Mouse (Mus musculus): ENCODE results near the gene Maml1. TPM values are rescaled to one million over a fixed set of nuclear protein-coding genes. Genes with fewer than 3 reads are reported as not detected.
A peak's percentile ranks its signal among the peaks of the same experiment; 100 is the strongest.
"Not testable (repeated sequence)": the region's sequence is repeated elsewhere in the genome, so short reads cannot be mapped to it uniquely, and the experiment has no call there.

Gene Maml1
- polyA plus RNA-seq (2017; shearing (Covaris generic)) = 1 to 10 TPM; 3.9 to 6.4 TPM

GRCm38 (mm10) chr11:50292190-50292855 is at the start of gene Maml1:
Gene Maml1 (minus strand): TSS chr11:50292311.
- peak; percentile 93 for ATAC-seq

DNA sequence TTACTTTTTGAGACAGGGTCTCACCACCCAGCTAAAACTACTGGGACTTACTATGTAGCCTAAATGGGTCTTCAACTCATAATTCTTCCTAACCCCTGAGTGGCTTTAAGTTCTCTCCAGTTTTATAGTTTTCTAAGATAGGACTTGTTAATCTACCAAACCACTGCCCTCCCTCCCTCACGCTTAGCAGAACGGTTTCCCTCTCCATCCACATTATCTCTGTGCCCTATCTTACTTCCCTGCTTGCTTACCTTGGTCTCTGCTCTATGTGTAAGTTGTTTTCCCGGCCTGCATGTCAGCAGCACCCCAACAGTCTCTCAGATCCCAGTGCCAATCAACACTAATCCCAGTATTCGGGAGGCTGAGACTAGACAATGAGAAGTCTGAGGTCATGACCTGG is 44.8 kb upstream of the Maml1 start:
- no peak for ATAC-seq

DNA sequence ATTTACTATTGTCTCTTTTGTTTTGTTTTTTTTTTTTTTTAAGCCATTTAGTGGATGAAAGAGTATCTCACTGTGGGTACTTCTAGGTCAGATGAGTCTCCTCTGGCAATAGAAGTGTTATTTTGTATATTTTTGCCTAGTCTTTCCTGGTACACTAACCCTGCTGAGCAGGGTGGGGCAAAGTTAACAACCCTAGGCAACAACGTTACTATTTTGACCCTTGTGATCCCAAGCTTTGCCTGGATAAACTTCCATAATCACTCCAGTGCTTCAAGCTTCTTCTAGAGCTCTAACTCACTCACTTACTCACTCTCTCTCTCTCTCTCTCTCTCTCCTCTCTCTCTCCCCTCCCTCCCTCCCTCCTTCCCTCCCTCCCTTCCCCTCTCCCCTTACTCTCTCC is 44.0 kb upstream of the Maml1 start:
- no peak for ATAC-seq

DNA sequence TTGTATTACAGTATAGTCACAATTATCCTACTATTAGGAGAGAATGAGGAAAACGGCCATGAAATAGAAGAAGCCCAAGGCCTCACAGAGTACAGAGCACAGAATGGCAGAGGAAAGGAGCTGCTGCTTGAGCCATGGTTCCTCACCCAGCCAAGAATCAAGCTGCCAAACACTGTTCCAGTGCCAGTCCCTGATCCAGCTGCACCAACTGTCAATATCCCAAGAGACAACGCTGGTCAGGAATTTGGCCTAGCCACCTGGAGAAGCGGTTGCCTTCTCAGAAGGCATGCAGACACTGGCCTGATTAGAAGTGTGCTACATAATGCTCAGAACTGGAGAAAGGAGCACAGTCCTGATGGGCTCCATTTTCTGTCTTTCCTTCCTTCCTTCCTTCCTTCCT is 41.1 kb upstream of the Maml1 start:
- no peak for ATAC-seq

DNA sequence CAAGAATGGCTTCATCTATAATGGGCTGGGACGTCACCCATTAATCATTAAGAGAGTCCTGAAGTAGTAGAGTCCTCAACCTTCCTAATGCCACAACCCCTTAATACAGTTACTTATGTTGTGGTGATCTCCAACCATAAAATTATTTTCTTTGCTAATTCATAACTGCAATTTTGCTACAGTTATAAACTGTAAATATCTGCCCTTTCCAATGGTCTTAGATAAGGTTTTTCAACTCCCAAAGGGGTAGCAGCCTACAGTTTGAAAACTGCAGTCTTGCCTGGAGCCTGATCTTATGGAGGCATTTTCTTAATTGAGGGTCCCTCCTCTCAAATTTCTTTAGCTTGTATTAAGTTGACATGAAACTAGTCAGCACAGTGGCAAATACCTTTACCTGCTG is 37.3 kb upstream of the Maml1 start:
- no peak for ATAC-seq

DNA sequence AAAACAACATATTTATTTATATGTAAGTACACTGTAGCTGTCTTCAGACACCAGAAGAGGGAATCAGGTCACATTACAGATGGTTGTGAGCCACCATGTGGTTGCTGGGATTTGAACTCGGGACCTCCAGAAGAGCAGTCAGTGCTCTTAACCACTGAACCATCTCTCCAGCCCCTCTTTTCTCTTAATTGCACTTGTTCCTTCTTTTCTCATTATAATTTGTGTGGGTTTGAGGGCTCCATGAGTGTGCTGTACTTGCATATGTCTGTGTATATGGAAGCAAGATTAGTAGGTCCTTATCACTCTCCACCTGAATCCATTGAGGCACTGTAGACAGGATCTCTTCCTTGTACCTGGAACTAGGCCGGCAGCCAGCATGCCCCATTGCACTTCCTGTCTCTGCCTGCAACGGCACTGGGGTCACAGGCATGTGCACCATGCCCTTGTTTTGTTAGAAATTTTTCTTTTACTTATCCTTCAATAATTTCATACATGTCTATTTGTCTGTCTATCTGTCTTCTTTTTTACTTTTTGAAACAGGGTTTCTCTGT is 36.0 kb upstream of the Maml1 start:
- ATAC-seq = no peak

DNA sequence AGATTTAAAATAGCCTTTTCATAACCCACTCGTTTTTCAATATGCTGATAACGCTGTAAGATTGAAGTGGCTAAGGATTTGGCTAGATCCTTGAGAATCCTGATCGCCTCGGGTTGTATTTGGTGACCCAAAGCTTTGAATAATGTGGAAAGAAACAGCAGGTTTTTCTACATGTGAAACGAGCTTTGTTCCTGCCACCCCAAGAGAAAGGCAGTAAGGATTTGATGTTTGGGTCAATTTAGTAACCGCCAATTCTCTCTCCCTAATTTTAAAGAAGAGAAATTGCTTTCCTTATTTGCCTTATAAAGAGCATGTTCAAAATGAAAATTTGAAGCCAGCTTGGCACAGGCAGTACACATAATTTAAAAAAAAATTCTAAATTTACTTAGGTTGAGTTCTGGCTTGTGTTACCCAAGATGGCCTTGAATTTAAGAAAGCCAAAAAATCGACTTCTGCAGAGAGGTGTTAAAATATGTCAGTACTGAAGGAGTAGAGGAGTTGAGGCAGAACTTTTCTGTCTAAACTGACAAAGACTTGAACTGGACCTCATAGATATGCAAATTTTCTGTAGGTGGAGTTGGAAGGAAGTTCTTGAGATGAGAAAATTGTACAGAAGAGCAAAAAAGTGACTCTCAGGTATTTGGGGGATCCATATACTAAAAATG is 34.3 kb upstream of the Maml1 start:
- no peak for ATAC-seq

DNA sequence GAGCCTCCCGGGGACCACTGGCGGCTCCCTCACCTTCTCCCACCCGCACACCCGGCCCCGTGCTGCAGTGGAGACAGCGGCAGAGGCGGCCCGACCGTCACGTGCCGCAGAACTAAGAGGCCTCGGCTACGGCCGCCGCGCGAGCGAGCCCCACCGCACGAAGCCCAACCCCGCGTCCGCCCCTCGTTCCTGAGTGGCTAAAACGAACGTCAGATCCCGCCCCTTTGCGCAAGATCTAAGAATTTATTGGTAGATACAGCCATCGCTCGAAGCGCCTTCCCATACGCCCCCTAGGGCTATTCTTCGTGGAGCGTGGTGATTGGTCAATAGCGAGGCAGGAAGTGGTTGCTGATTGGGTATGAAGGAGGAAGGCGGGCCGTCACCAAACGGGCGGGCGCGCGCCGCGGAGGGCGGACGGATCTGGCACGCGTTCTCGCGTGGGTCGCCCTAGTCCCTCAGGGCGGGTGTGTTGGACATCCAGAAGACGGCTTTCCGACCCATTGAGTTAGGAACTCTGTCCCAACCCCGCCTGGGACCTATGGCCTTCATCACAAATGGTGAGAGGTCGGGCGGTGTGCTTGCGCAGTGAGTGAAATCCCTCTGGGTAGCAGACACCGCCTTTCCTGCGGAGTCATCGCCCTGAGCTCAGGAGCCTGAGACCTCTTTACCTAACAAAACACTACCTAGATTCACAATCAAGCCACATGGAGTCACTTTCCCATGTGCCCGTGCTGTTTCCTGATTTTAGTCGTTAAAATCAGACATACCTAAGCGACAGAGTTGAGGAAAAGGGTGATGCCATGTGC is 33.6 kb upstream of the Maml1 start, which contains the start of gene Canx:
Canx (minus strand) TSS at position 178 of the 806 bp plus-strand sequence.
- ATAC-seq = peak; percentile 98

- ATAC-seq = no peak
Measured at GRCm38 (mm10) chr11:50324751-50325471, 32.8 kb upstream of the Maml1 start.

DNA sequence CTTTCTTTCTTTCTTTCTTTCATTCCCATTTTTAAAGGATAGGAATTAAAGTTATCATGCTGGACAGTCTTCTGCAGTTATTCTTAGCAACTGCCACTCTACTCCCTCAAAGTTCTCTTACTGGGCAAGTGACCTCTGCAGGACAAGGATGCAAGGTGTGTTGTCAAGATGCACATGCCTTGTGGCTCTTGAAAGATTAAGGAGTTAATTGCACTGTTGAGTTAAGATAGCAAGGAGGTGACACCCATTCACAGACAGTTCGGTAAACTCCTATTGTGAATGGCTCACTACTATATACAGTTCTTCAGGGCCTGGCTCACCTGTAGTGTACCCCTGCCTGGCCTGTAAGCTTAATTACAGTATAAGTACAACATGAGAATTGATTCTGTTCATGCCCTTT is 31.7 kb upstream of the Maml1 start:
- ATAC-seq = no peak

DNA sequence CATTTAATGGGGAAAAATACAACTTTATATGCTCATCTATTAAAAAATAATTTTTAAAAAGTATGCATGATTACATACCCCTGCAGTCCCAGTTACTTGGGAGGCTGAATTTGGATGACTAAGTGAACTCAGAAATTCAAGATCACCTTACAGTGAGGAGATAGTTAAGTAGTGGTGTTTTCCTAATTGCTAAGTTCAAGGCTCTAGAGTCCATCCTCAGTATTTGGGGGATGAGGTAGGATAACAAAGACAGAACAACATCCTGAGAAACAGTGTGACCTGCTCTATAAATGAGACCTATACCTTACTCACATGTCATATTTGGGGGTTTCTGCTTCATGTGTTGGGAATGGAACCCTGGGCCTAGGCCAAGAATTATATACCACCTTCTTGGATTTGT is 30.2 kb upstream of the Maml1 start:
- ATAC-seq = no peak

DNA sequence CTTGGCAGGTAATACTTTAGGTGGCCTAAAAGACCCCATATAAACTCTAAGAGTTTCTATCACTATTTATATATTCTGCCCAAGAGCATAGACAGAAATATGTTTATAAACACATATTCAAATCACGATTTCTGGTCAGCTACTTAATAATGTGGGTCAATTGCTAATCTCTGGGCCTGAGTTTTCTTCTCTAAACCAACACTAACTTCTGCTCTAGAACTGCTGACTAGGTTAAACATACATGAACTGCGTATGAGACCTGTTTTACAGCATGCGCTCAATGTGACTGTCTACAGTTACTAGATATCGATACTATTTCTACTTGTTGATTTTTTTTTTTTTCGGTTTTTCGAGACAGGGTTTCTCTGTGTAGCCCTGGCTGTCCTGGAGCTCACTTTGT is 29.1 kb upstream of the Maml1 start:
- no peak for ATAC-seq

GRCm38 (mm10) chr11:50319343-50319742 is 27.2 kb upstream of the Maml1 start:
- not testable (repeated sequence) for ATAC-seq

DNA sequence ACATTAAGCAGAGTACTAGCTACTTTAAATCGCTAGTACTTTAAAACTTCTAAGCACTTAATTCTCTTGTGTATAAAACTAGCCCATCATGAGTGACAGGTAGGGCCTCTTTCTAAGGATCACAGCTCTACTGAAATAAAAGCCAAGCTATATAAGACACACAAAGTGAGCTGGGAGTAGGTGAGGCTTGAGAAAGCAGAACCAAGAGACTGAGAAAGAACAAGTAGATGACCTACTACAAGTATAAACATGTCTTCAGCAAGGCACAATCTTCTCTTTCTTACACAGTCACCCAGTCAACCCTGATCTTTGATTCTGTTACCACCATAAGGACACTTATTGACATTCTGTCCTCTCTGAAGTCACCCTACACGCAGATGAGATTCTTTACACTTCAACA is 20.7 kb upstream of the Maml1 start:
- no peak for ATAC-seq

GRCm38 (mm10) chr11:50303406-50303805 is 11.3 kb upstream of the Maml1 start:
- no peak for ATAC-seq

DNA sequence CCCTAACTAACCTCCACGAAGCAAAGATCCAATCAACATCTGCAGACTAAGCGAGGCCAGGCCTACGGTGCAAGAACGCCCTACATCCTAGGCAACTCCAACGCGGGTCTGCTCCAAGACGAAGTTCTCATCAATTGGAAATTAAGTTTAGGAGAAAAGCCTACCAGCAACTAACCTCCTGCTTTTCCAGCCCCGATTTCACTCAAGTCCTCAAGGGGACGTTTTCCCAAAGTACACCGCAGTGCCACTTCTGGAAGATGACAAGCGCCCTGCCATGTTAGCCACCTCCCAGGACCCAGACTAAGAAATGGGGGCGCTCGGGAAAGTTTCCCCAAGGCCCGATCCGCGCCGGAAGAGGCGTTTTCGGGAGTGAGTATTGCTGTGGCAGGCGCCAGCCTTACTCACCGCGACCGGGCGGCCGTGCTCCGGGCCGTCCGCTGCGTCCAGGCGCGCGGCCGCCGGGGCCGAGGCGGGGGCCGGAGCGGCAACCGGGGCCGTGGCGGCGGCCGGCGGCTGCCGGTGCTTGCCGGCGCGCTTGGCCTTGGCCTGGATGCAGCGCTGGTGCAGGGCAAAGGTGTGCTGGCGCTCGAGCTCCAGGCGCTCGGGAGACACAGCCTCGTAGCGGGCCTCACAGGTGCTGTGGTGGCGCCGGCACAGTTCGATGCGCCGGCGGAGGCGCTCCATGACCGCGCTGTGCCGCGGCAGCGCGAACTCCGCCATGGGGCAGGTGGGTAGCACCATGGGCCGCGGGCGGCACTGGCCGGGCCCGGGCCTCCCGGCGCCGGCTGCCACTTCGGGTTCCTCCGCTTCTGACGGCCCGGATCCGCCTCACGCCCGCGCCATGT is 568 bp downstream of the Maml1 start:
- peak; percentile 31 for ATAC-seq

DNA sequence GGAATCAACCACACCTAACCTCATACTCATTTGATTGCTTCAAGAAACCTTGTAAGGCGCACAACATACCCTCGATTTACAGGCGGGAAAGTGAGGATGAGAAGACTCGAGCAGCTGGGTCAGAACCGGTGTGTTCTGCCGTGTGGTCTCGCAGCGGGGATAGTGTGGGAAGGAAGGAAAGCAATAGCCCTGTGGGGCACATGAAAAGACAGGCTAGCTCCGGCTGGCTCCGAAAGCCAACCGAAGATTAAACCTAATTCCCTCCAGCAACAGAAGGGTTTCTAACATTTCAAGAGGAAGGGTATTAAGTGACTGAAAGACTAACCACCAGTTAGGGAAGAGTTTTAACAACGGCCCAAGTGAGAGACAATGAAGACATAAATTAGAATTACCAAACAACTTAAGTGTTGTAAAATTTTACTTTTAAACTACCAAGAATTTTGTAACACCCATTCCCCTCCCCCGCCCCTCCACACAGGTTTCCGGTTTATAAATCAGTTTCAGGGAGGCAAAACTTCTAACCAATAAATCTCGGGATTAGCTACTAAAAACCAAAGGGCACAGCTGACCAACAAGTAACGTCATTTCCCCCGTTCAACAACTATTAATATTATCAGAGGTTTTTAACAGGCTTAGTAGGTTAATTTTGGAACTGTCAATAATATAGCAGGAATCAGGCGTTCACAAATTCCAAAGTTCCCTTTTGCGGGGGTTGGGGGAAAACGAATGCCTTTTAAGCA is 1.5 kb downstream of the Maml1 start:
- ATAC-seq = no peak

- ATAC-seq = no peak
Measured at GRCm38 (mm10) chr11:50286428-50286827, 5.7 kb downstream of the Maml1 start.

DNA sequence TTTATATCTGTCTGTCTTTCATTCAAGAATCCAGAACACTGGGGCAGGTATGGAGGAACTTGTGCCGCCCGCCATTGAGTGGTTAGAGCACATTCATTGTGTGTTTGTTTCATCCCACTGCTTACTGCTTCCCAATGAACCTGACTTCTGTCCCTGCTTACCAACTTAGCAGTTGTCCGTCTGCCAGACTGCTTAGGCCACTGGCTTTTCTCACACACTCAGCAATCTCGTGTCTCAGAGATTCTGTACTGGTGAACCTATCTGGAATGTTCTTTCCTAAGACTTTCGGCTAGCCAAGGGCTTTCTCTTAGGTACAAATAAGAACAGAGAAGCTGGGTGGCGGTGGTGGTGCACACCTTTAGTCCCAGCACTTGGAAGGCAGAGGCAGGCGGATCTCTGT is 6.4 kb downstream of the Maml1 start:
- ATAC-seq = no peak

- no peak for ATAC-seq
Measured at GRCm38 (mm10) chr11:50285263-50285662, 6.8 kb downstream of the Maml1 start.

- no peak for ATAC-seq
Measured at GRCm38 (mm10) chr11:50280053-50280452, 12.1 kb downstream of the Maml1 start.
